Mouse (Mus musculus): ENCODE data around the gene Pus3. TPM values are rescaled to one million over a fixed set of nuclear protein-coding genes. Genes with fewer than 3 reads are reported as not detected.

The Pus3 gene
- polyA plus RNA-seq (2015; fragmentation: Nextera tagmentation; extraction: Ambion mirVana), result 5.2 and 5.8 TPM in 2 replicates

DNA sequence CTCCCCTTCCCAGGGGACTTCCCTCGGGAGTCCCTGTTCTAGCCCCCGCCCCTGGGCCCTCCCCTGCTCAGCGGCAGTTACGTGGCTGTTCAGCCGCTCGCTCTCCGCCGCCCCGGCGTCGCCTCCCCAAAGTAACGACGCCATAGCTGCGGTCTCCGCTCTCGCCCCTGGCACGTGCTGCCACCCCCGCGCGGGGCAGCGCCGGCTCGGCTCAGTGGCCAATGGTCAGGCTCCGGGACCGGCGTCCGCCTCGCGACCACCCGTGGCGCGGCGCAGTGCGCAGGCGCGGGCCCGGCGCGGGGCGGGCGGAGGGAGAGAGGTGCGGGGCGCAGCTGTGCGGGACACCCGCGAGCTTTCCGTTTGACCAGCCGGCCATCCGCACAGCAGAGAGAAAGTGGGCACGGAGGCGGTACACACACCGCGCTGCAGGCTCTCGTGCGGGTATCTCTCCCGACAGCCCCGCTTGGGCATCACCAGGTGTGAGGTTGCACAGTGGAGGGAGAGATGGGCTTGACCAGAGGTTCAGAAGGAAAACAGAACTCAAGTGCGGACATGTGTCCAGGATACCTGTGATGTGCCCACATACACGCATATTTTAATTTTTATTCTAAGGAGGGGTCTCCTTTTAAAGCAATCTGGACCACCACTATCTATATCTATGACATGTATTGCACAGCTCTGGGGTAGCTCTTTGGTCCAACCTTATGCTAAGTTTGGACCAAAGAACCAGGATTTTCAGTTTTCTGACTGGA lies at the start of gene Pus3, which contains the start of gene Ddx25:
Gene Pus3 (plus strand): TSS at position 339 of the 752 bp plus-strand sequence.
Gene Ddx25 (minus strand): TSS at position 272 of the 752 bp plus-strand sequence.
- H3K36me3 ChIP-seq (ENCODE audit: control insufficient read depth, insufficient read depth), result peaks cover 11% of the 10 kb centered on the region
- no peak within 1 kb of the TSS for H3K27ac ChIP-seq (ENCODE audit: low read length)
- WGBS (ENCODE audit: insufficient replicate concordance), result 2% methylated on average over 57 of the region's 59 CpGs
- 0 out of 2 replicates have a peak, but pooled peaks have one; percentile 17 for ATAC-seq (ENCODE audit: low read depth)
- no peaks in the 10 kb centered on the region for H3K9me3 ChIP-seq (replicated peaks; ENCODE audit: control insufficient read depth, low read length)
- peak within 1 kb of the TSS; percentile 71 for H3K4me3 ChIP-seq (ENCODE audit: low read depth, low read length)
- H3K4me1 ChIP-seq (ENCODE audit: control insufficient read depth, low read depth, low read length), result peaks cover 12% of the 10 kb centered on the region
- peak within 1 kb of the TSS; percentile 66 for H3K9ac ChIP-seq (ENCODE audit: low read depth, low read length)
- peaks cover 31% of the 10 kb centered on the region for H3K27me3 ChIP-seq (ENCODE audit: control insufficient read depth, insufficient read depth, low read depth, low read length)
- H3K4me2 ChIP-seq (ENCODE audit: low read depth, low read length), result peak within 1 kb of the TSS; percentile 79

DNA sequence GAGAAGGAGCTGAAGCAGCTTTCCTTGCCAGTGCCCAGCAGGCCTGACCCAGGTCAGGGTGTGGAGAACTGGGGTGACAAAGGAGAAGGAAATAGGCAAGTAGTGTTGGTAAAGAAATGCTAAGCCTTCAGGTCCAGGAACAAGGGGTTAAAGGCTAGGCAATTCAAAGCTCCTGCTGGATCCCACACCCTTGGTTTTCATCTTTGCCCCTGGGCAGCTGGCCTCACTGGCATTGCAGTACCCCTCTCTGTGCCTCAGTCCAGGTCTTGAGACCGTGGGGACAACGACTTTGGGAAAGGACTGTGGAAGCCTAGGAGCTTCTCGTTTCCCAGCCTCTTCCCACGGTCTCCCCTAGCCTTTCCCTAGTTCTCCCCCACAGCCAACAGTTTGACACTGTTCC lies 44.5 kb upstream of the Pus3 start:
- Histone ChIP-seq H3K9me3 (replicated peaks; ENCODE audit: control insufficient read depth, low read length) (no peaks in the 10 kb centered on the region), H3K36me3 (ENCODE audit: control insufficient read depth, insufficient read depth) (no peaks in the 10 kb centered on the region), H3K9ac (ENCODE audit: low read depth, low read length) (no peak overlapping the region), H3K27me3 (ENCODE audit: control insufficient read depth, insufficient read depth, low read depth, low read length) (no peaks in the 10 kb centered on the region), H3K4me1 (ENCODE audit: control insufficient read depth, low read depth, low read length) (no peaks in the 10 kb centered on the region), H3K4me2 (ENCODE audit: low read depth, low read length) (no peak overlapping the region), H3K4me3 (ENCODE audit: low read depth, low read length) (no peak overlapping the region), H3K27ac (ENCODE audit: low read length) (no peak overlapping the region)
- no peak for ATAC-seq (ENCODE audit: low read depth)
- 51% methylated on average over 4 of the region's 4 CpGs for WGBS (ENCODE audit: insufficient replicate concordance)

DNA sequence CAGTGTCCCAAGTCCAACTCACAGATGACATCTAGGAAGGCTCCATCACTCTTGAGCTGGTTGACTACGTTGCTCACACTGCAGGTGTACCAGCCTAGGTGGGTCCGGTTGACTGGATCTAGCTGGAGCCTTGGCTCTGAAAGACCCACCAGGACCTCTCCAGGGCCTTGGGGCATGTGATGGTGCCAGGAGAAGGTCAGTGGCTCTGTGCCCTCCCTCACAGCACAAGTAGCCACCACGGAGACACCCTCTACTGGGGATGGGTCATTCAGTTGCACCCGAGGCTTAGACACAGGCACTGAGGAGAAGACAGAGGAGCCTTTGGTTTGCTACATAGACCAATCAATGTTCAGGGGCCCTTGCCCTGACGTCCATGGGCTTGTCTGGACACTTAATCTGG lies 42.2 kb upstream of the Pus3 start:
- Histone ChIP-seq H3K4me3 (ENCODE audit: low read depth, low read length) (no peak overlapping the region), H3K36me3 (ENCODE audit: control insufficient read depth, insufficient read depth) (no peaks in the 10 kb centered on the region), H3K4me2 (ENCODE audit: low read depth, low read length) (no peak overlapping the region), H3K9ac (ENCODE audit: low read depth, low read length) (no peak overlapping the region), H3K27me3 (ENCODE audit: control insufficient read depth, insufficient read depth, low read depth, low read length) (no peaks in the 10 kb centered on the region), H3K27ac (ENCODE audit: low read length) (no peak overlapping the region), H3K4me1 (ENCODE audit: control insufficient read depth, low read depth, low read length) (no peaks in the 10 kb centered on the region), H3K9me3 (replicated peaks; ENCODE audit: control insufficient read depth, low read length) (no peaks in the 10 kb centered on the region)
- no peak for ATAC-seq (ENCODE audit: low read depth)
- 62% methylated on average over 5 of the region's 5 CpGs for WGBS (ENCODE audit: insufficient replicate concordance)

DNA sequence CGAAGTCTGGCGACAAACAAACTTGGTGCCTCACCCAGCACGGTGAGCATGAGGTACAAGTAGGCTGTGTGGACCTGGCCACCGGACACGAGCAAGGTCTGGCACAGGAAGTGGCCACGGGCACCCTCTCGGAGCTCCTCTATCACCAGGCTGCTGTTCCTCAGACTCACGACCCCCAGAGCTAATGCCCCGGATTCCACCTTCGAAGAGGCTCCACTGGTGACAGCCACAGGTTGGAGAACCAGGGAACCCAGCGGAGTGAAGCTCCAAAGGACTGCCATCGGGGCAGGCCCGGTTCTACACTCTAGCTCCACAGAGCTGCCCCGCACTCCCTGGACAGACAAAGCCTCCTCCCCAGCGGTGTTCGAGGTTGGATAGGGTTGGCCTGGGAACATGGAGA lies 41.7 kb upstream of the Pus3 start:
- Histone ChIP-seq H3K27ac (ENCODE audit: low read length) (no peak overlapping the region), H3K9ac (ENCODE audit: low read depth, low read length) (no peak overlapping the region), H3K4me3 (ENCODE audit: low read depth, low read length) (no peak overlapping the region), H3K9me3 (replicated peaks; ENCODE audit: control insufficient read depth, low read length) (no peaks in the 10 kb centered on the region), H3K27me3 (ENCODE audit: control insufficient read depth, insufficient read depth, low read depth, low read length) (no peaks in the 10 kb centered on the region), H3K4me1 (ENCODE audit: control insufficient read depth, low read depth, low read length) (no peaks in the 10 kb centered on the region), H3K36me3 (ENCODE audit: control insufficient read depth, insufficient read depth) (no peaks in the 10 kb centered on the region), H3K4me2 (ENCODE audit: low read depth, low read length) (no peak overlapping the region)
- ATAC-seq (ENCODE audit: low read depth), result no peak
- WGBS (ENCODE audit: insufficient replicate concordance), result 63% methylated on average over 16 of the region's 16 CpGs

DNA sequence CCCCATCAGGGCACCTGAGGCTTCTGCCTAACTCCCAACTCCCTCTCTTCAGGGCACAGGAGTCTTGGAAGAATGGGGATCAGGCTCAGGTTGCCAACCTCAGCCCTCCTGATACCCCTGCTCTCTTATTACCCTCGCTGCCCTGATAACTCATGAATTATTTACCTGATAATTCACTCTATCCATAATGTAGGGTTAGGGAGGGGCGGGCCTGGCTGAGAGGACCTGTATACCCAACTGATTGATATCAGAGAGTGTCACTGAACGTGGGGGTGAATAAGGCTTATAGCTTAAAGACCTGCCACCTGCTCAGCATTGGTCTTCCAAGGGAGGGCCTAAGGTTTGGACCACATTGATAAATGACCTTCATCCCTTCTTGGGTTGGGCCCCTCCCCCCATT lies 40.2 kb upstream of the Pus3 start, which contains the start of gene Gm1113:
Gene Gm1113 (minus strand): TSS at position 101 of the 400 bp plus-strand sequence.
- H3K27ac ChIP-seq (ENCODE audit: low read length), result no peak within 1 kb of the TSS
- WGBS (ENCODE audit: insufficient replicate concordance), result 46% methylated on average over 3 of the region's 3 CpGs
- ATAC-seq (ENCODE audit: low read depth), result no peak
- H3K36me3 ChIP-seq (ENCODE audit: control insufficient read depth, insufficient read depth), result no peaks in the 10 kb centered on the region
- H3K27me3 ChIP-seq (ENCODE audit: control insufficient read depth, insufficient read depth, low read depth, low read length), result no peaks in the 10 kb centered on the region
- H3K4me2 ChIP-seq (ENCODE audit: low read depth, low read length), result no peak within 1 kb of the TSS
- H3K9me3 ChIP-seq (replicated peaks; ENCODE audit: control insufficient read depth, low read length), result no peaks in the 10 kb centered on the region
- H3K9ac ChIP-seq (ENCODE audit: low read depth, low read length), result no peak within 1 kb of the TSS
- H3K4me3 ChIP-seq (ENCODE audit: low read depth, low read length), result no peak within 1 kb of the TSS
- H3K4me1 ChIP-seq (ENCODE audit: control insufficient read depth, low read depth, low read length), result no peaks in the 10 kb centered on the region

DNA sequence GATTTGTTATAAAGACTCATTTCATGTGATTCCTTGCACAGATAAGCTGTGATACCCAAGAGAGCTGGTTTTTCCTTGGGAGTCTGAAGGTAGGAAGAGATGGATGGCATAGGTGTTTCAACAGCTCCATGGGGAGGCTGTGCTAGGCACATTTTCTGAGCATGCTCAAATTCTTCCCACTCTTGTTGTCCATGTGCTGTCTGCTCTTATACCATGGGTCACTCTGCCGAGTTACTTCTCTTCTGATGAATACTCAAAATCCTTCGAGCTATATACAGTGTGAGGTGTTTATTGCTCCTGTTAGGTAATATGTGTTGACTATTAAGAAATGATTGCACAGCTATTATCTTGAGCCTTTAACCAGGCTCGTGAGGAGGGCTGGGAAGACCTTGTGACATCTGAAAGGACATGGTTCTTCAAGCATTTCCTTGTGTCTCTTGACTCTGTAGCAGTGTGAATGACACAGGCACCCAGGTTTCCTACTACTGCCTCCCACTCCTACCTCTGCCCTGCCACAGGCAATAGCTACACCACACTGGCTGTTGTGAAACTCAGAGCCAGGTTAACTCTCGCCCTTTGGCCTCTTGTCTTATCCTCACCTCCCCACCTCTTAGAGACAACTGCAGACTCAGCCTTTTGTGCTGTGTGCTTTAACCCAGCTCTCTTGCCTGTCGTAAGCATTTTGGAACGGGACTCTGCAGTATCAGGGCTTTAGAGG lies 37.6 kb upstream of the Pus3 start:
- Histone ChIP-seq H3K27me3 (ENCODE audit: control insufficient read depth, insufficient read depth, low read depth, low read length) (no peaks in the 10 kb centered on the region), H3K4me2 (ENCODE audit: low read depth, low read length) (no peak overlapping the region), H3K9ac (ENCODE audit: low read depth, low read length) (no peak overlapping the region), H3K4me3 (ENCODE audit: low read depth, low read length) (no peak overlapping the region), H3K4me1 (ENCODE audit: control insufficient read depth, low read depth, low read length) (no peaks in the 10 kb centered on the region), H3K27ac (ENCODE audit: low read length) (no peak overlapping the region), H3K36me3 (ENCODE audit: control insufficient read depth, insufficient read depth) (no peaks in the 10 kb centered on the region), H3K9me3 (replicated peaks; ENCODE audit: control insufficient read depth, low read length) (no peaks in the 10 kb centered on the region)
- no peak for ATAC-seq (ENCODE audit: low read depth)
- 38% methylated on average over 6 of the region's 6 CpGs for WGBS (ENCODE audit: insufficient replicate concordance)

DNA sequence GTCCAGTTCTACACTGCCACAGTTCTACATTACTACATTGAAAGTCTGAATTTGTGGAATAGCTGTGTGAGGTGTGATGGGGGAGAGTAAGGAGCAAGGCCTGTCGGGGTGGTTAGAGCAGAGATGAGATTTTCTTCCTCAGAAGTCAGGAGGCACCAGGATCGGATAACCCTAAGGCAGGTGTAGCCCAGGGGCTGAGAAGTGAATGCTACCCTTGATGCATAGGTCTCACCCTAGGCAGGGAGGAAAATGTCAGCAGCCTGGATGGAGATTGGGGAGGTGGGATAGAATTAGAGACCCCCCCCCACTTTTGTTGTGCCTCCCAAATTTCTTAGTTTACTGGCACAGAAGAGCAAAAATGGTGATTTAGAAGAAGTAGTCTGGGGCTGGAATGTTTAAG lies 36.2 kb upstream of the Pus3 start:
- no peak overlapping the region for H3K9ac ChIP-seq (ENCODE audit: low read depth, low read length)
- no peaks in the 10 kb centered on the region for H3K36me3 ChIP-seq (ENCODE audit: control insufficient read depth, insufficient read depth)
- no peak overlapping the region for H3K27ac ChIP-seq (ENCODE audit: low read length)
- WGBS (ENCODE audit: insufficient replicate concordance), result 62% methylated on average over 2 of the region's 2 CpGs
- H3K4me3 ChIP-seq (ENCODE audit: low read depth, low read length), result no peak overlapping the region
- H3K27me3 ChIP-seq (ENCODE audit: control insufficient read depth, insufficient read depth, low read depth, low read length), result no peaks in the 10 kb centered on the region
- no peak overlapping the region for H3K4me2 ChIP-seq (ENCODE audit: low read depth, low read length)
- no peaks in the 10 kb centered on the region for H3K4me1 ChIP-seq (ENCODE audit: control insufficient read depth, low read depth, low read length)
- ATAC-seq (ENCODE audit: low read depth), result no peak
- H3K9me3 ChIP-seq (replicated peaks; ENCODE audit: control insufficient read depth, low read length), result no peaks in the 10 kb centered on the region

DNA sequence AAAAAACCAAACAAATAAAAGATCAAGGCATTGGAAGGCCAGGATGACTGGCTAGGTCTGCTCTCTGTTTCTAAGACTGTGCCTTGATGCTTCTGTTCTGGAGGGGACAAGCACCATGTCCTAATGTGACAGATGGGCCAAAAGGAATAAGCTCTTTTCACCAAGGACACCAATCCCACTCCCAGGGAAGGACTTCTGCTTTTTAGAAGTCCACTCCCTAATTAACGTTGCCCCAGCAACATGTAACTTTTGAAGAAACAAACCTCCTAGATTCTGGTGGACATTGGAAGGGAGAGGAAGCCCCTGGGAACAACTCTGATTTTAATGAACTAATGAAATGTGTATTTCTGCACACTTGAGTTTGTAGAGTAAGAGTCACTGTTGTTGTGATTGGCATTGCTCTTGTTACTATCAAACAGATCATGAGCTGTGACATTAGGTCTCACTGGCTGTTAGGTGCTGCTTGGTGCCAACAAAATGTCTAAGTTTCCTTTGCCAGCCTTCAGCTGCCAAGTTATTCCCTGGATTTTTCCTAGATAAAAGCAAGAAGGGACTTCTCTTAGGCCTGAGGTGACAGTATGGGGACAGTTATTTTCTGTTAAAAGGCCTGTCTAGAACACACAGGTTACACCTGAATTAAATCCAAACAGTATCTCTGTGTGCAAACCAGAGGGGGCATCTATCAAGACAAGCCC lies 35.4 kb upstream of the Pus3 start:
- H3K4me3 ChIP-seq (ENCODE audit: low read depth, low read length), result no peak overlapping the region
- H3K36me3 ChIP-seq (ENCODE audit: control insufficient read depth, insufficient read depth), result no peaks in the 10 kb centered on the region
- no peak overlapping the region for H3K4me2 ChIP-seq (ENCODE audit: low read depth, low read length)
- no peak overlapping the region for H3K9ac ChIP-seq (ENCODE audit: low read depth, low read length)
- H3K4me1 ChIP-seq (ENCODE audit: control insufficient read depth, low read depth, low read length), result no peaks in the 10 kb centered on the region
- no peaks in the 10 kb centered on the region for H3K27me3 ChIP-seq (ENCODE audit: control insufficient read depth, insufficient read depth, low read depth, low read length)
- no peaks in the 10 kb centered on the region for H3K9me3 ChIP-seq (replicated peaks; ENCODE audit: control insufficient read depth, low read length)
- WGBS (ENCODE audit: insufficient replicate concordance), result 38% methylated on average over 1 of the region's 1 CpGs
- no peak overlapping the region for H3K27ac ChIP-seq (ENCODE audit: low read length)
- no peak for ATAC-seq (ENCODE audit: low read depth)
